Comparison of ENCODE assay signal across 9 mouse cellular contexts in genomic region chr7:118254460-118254859, GRCm38 (mm10). TPM values are rescaled to one million over a fixed set of nuclear protein-coding genes. Genes with fewer than 3 reads are reported as not detected.
DNase-seq lines count a peak whose midpoint lies in the region; ATAC-seq lines count a peak whose summit lies in the region.
"Had no signal": no experiment of that assay in that cellular context is flagged by ENCODE, and none has a peak within 500 bp of the region (broad histone marks: within the 10 kb centered on the region; RNA-seq: fewer than 3 reads in every experiment).

No protein-coding gene starts in this region.

- H3K36me3 ChIP-seq in midbrain, embryonic 13.5 days, result no peaks in the 10 kb centered on the region
- no peaks in the 10 kb centered on the region for H3K36me3 ChIP-seq in midbrain, embryonic 10.5 days
- H3K36me3 ChIP-seq in hindbrain, embryonic 13.5 days, result no peaks in the 10 kb centered on the region
- no peaks in the 10 kb centered on the region for H3K36me3 ChIP-seq in midbrain, embryonic 16.5 days (ENCODE audit: control insufficient read depth, insufficient read depth, low read length)

- H3K4me3 ChIP-seq in midbrain, embryonic 13.5 days (replicated peaks), result no peak overlapping the region
- H3K4me3 ChIP-seq in midbrain, embryonic 10.5 days, result no peak overlapping the region
- no peak overlapping the region for H3K4me3 ChIP-seq in hindbrain, embryonic 13.5 days
- no peak overlapping the region for H3K4me3 ChIP-seq in midbrain, embryonic 16.5 days (ENCODE audit: low read depth, low read length)

- no peak for DNase-seq in midbrain, embryonic 10.5 days (ENCODE audit: low spot score)
- DNase-seq in cerebellum, postnatal 10 days, result peak; percentile 90 to 94
- DNase-seq in kidney, adult 8-10 months, result no peak
- DNase-seq in spleen, postnatal 10 days (ENCODE audit: low spot score in 2 of 2), result no peak
- DNase-seq in retina, postnatal 1 day, result no peak

- H3K9ac ChIP-seq in midbrain, embryonic 13.5 days (replicated peaks), result no peak overlapping the region
- H3K9ac ChIP-seq in hindbrain, embryonic 13.5 days, result no peak overlapping the region
- no peak overlapping the region; the same call in 1 of the 2 replicates for H3K9ac ChIP-seq in midbrain, embryonic 16.5 days (ENCODE audit: low read depth, low read length)
- H3K9ac ChIP-seq: liver, embryonic 14.5 days had no signal

- H3K27me3 ChIP-seq in midbrain, embryonic 13.5 days, result no peaks in the 10 kb centered on the region
- no peaks in the 10 kb centered on the region for H3K27me3 ChIP-seq in midbrain, embryonic 10.5 days (ENCODE audit: low read depth, poor library complexity, severe bottlenecking)
- no peaks in the 10 kb centered on the region for H3K27me3 ChIP-seq in hindbrain, embryonic 13.5 days
- H3K27me3 ChIP-seq in midbrain, embryonic 16.5 days (ENCODE audit: control insufficient read depth, insufficient read depth, low read depth, low read length), result no peaks in the 10 kb centered on the region

- H3K27ac ChIP-seq in midbrain, embryonic 13.5 days, result peak overlapping the region; percentile 49; the same call in 1 of the 2 replicates
- H3K27ac ChIP-seq in midbrain, embryonic 10.5 days (replicated peaks), result no peak overlapping the region
- H3K27ac ChIP-seq in hindbrain, embryonic 13.5 days, result peak overlapping the region; percentile 56
- H3K27ac ChIP-seq in midbrain, embryonic 16.5 days (ENCODE audit: low read length), result peak overlapping the region; percentile 17; the same call in 1 of the 2 replicates
- H3K27ac ChIP-seq: liver, embryonic 14.5 days had no signal

- 0 out of 2 replicates have a peak, but pooled peaks cover 4% of the 10 kb centered on the region for H3K4me1 ChIP-seq in midbrain, embryonic 13.5 days (replicated peaks)
- peaks cover 16% of the 10 kb centered on the region for H3K4me1 ChIP-seq in midbrain, embryonic 10.5 days
- peaks cover 8% of the 10 kb centered on the region for H3K4me1 ChIP-seq in hindbrain, embryonic 13.5 days (replicated peaks)
- peaks cover 4% of the 10 kb centered on the region; the same call in 1 of the 2 replicates for H3K4me1 ChIP-seq in midbrain, embryonic 16.5 days (ENCODE audit: control insufficient read depth, insufficient read depth, low read length)

- peak; percentile 50; the same call in 1 of the 2 replicates for ATAC-seq in midbrain, embryonic 13.5 days
- ATAC-seq in hindbrain, embryonic 13.5 days (ENCODE audit: low FRiP score), result peak; percentile 24; the same call in 1 of the 2 replicates
- no peak for ATAC-seq in midbrain, embryonic 16.5 days

- WGBS in midbrain, embryonic 13.5 days, result 46% methylated on average over 8 of the region's 8 CpGs
- WGBS in midbrain, embryonic 10.5 days, result 72% methylated on average over 8 of the region's 8 CpGs
- 35% methylated on average over 8 of the region's 8 CpGs for WGBS in hindbrain, embryonic 13.5 days
- 28% methylated on average over 8 of the region's 8 CpGs for WGBS in midbrain, embryonic 16.5 days

- no peak overlapping the region for H3K4me2 ChIP-seq in midbrain, embryonic 13.5 days (replicated peaks)
- no peak overlapping the region for H3K4me2 ChIP-seq in hindbrain, embryonic 13.5 days
- no peak overlapping the region for H3K4me2 ChIP-seq in midbrain, embryonic 16.5 days (ENCODE audit: low read length)

- H3K9me3 ChIP-seq in midbrain, embryonic 13.5 days, result no peaks in the 10 kb centered on the region
- no peaks in the 10 kb centered on the region for H3K9me3 ChIP-seq in midbrain, embryonic 10.5 days (replicated peaks)
- H3K9me3 ChIP-seq in hindbrain, embryonic 13.5 days, result no peaks in the 10 kb centered on the region
- H3K9me3 ChIP-seq in midbrain, embryonic 16.5 days (replicated peaks; ENCODE audit: control insufficient read depth, low read length, poor library complexity, severe bottlenecking), result no peaks in the 10 kb centered on the region

RNA-seq across cellular contexts. Expression of gene Smg1, which starts 11.0 kb away (rescaled TPM):
- 19.0 and 21.1 TPM in 2 replicates for polyA plus RNA-seq in midbrain, embryonic 13.5 days (2015; fragmentation: Nextera tagmentation; extraction: Ambion mirVana)
- polyA plus RNA-seq in midbrain, embryonic 10.5 days (2016; fragmentation: Nextera tagmentation; extraction: Ambion mirVana), result 17.2 and 17.9 TPM in 2 replicates
- 20.7 and 21.5 TPM in 2 replicates for polyA plus RNA-seq in hindbrain, embryonic 13.5 days (2015; fragmentation: Nextera tagmentation; extraction: Ambion mirVana)
- 16.0 and 19.3 TPM in 2 replicates for polyA plus RNA-seq in midbrain, embryonic 16.5 days (2015; fragmentation: Nextera tagmentation; extraction: Ambion mirVana)

Comparison
In these comparisons a context has a peak if more than half of its experiments do, and no peak if none do; other contexts are left out.
1. DNase-seq: peak in cerebellum, postnatal 10 days (2 of 2); none in midbrain, embryonic 10.5 days (single experiment), kidney, adult 8-10 months (0 of 2), spleen, postnatal 10 days (0 of 2) and retina, postnatal 1 day (single experiment).